Mouse (Mus musculus) cortical plate, adult 2 months (tissue): ENCODE results near the gene Tiam1.

Source experiments
- CTCF ChIP-seq: fragments of 200-500 bp; IDR thresholded peaks from 2 replicates; pipeline ENCODE4 v1.5.1; 2011; ENCODE audit warnings: mild to moderate bottlenecking, control low read depth, low read length; ENCODE audit not compliant: insufficient read depth; ENCODE audit errors: extremely low read depth
- POLR2A ChIP-seq: fragments of 200-500 bp; IDR thresholded peaks from 2 replicates; pipeline ENCODE4 v1.6.1; 2011; ENCODE audit warnings: mild to moderate bottlenecking, low read length, control low read depth; ENCODE audit not compliant: insufficient read depth; ENCODE audit errors: extremely low read depth

DNA sequence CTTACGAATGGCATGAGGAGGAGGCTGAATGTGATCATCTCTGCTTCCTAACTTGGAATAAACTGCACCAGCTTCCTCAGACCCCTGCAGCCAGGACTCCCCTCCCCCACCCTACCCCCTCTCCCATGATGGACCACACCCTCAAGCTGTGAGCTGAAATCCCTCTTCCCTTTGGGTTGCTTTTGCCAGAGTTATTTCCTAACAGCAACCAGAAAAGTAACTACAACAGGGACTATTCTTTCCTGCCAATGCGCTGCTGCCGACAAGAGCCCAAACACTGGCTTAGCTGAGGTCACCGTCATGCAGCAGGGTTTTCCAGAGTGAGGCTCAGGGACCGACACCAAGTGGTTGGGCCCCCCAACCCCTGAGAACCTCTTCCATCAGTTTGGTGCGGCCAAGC, 303.2 kb downstream of the Tiam1 start:
- TF ChIP-seq CTCF (no peak), POLR2A (no peak)
